Mouse (Mus musculus) adrenal gland (tissue): ENCODE results near the gene Mrps18a.

Source experiments
- intact Hi-C: fragments of 180-260 bp; cut with DNase I; formaldehyde crosslinking; loops from one replicate; pipeline ENCODE4 v1.15.1; 2025

Mrps18a gene

DNA sequence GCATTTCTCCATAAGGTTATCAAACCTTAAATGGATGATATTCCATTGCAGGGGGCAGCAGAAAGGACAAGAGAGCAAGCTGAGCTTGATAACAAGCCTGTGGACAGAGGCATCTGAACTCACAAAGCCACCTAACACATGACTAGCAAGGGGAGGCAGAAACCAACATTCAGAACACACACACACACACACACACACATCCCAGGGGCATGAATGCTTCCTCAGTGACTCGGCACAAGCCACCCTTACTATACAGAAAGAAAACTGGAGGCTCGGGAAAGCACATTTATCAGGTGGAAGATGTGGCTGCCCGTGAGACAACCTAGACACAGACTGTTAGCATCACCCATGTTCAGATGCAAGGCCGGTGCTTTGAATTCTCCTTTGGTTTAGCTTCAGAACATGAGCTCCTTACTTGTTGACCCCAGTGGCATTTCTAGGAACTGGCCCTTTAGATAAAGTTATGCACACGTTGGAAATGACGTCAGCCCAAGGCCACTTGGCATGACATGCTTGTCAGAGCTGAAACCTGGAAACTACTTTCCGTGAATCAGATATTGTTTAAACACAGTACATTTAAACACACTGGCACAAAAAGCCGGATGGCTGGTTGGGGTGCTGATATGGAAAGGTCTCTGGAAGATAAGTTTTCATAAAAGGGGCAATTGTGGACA is 27.9 kb downstream of the Mrps18a start:
- intact Hi-C loops: no loop called here

- intact Hi-C loops: no loop called here
Observed at GRCm38 (mm10) chr17:46139872-46140271, 29.1 kb downstream of the Mrps18a start.

DNA sequence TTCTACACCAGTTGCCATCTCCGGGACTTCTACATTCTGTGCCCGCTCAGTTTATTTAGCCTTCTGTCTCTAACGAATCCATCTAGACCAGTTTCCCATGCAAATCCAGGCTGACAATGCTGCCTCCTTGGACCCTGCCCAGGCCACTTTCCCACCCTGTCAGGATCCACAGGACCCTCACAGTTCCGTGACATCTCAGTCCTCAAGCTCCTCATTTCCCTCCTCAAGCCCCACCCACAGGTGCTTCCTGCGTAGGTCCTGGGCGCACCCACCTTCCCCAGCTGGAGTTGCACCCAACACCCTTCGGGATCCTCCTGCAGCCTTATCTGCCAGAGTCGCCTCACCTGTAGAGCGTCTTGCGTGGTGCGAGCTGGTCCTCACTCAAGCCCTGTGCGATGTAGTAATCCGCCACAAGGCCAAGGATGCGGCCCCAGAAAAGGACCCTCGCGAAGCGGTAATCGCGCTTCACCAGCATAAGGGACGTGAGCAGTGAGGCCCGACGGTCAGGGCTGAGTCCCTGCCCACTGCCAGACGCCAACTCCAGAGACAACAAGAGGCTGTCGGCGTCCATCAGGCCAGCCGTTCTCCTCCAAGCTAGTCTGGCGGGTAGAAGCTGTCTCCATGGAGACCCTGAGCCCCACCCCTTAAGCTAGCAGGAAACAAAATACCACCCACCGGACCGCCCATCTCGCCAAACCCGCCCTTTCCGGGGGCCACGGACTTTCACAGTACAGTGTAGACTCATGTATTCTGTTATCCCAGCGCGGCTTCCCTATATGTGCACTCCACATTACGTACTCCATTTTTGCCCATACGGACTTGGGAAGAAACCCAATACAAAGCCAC is 33.0 kb downstream of the Mrps18a start, which contains the start of gene Rsph9:
Rsph9 (minus strand) TSS at position 639 of the 846 bp plus-strand sequence.
- intact Hi-C loops: no loop called here

DNA sequence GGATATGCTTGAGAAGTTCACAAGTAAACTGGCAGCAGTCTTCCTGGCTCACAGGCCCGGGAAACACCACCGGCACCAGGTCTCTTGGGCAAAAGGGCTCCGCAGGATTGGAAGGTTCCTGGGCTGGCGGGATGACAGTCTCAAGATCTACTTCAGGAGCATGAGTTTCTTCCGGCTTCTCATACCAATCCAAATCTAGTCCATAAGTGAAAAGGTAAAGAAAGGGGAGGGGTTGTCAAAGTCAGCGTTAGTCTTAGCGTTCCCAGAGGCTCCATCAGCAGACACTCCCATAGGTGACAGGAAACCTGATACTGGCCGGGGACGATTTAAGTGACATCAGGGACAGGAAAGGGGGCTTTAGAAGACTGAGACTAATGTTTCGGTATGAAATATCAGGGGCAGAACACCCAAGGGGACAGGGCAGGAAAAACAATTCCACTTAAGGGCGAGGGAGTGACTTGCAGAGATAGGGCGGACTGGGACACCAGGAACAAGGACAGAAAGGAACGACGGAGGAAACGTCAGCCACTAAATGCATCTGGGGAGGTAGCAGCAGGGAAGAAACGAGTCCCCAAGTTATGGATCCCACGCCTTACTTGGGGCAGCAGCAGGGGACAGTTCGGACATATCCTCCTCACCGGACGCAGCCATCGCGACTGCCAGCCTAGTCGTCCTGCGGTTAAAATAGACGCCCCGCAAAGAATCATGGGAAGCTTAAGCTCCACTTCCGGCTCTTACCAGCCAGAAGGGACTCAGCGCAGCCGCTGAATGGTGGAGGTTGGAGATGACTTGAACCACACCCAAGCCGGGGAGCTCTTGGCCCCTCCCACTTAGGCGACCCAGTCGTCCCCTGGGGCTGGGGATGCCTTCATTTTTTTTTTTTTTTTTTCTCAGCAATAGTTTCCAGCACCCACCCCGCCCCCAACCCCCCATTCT is 42.3 kb downstream of the Mrps18a start, which contains the start of gene Mad2l1bp:
Mad2l1bp (minus strand) TSS at position 707 of the 936 bp plus-strand sequence.
- intact Hi-C loops: no loop called here

- intact Hi-C loops: no loop called here
Observed at GRCm38 (mm10) chr17:46154336-46154735, 43.5 kb downstream of the Mrps18a start.

- intact Hi-C loops: no loop called here
Observed at GRCm38 (mm10) chr17:46156680-46157079, 45.9 kb downstream of the Mrps18a start.

GRCm38 (mm10) chr17:46157131-46157530 is 46.3 kb downstream of the Mrps18a start:
- intact Hi-C loops: no loop called here

- intact Hi-C loops: no loop called here
Observed at GRCm38 (mm10) chr17:46159236-46159635, 48.5 kb downstream of the Mrps18a start.

GRCm38 (mm10) chr17:46160090-46160662 is 49.4 kb downstream of the Mrps18a start:
- intact Hi-C loops: no loop called here

GRCm38 (mm10) chr17:46160686-46161085 is 49.9 kb downstream of the Mrps18a start, which contains the start of gene Gtpbp2:
TSS of gene Gtpbp2 (plus strand) at chr17:46161032.
- intact Hi-C loops: no loop called here

- intact Hi-C loops: no loop called here
Observed at GRCm38 (mm10) chr17:46161179-46161578, 50.4 kb downstream of the Mrps18a start.

DNA sequence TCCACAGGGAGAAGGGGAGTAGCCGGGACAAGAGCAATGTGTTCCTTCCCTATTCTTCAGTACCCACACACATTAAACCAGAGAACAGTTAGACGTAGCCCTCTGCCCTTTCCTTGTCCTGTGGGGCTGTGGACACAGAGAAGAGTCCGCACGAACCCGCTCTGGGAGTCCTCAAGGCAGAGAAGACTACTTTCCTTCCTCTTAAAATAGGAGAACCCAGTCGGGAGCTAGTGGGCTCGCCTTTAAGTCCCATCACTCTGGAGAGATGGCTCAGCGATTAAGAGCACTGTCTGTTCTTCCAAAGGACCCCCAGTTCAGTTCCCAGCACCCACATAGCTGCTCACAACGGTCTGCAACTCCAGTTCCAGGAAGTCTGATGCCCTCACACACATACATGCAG is 50.9 kb downstream of the Mrps18a start:
- intact Hi-C loops: no loop called here

GRCm38 (mm10) chr17:46162551-46162950 is 51.8 kb downstream of the Mrps18a start:
- intact Hi-C loops: no loop called here

- intact Hi-C loops: no loop called here
Observed at GRCm38 (mm10) chr17:46162951-46163421, 52.2 kb downstream of the Mrps18a start.

DNA sequence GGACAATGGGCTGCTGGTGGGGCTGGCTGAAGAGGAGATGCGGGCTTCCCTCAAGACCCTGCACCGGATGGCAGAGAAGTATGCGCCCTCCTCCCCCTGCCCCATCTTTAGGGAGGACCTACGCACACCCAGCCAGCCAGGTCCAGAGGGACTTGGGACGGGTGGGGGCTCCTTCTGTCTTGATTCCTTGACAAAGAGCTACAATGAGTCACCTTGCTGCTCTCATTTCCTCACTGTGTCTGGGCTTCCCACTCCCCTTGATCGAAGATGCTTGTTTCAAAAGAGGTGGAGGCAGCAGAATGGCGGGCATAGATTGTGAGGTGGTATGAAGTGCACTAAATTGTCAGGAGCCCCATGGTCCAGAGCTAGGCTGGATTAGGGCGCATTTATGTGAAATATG is 53.5 kb downstream of the Mrps18a start:
- intact Hi-C loops: no loop called here

DNA sequence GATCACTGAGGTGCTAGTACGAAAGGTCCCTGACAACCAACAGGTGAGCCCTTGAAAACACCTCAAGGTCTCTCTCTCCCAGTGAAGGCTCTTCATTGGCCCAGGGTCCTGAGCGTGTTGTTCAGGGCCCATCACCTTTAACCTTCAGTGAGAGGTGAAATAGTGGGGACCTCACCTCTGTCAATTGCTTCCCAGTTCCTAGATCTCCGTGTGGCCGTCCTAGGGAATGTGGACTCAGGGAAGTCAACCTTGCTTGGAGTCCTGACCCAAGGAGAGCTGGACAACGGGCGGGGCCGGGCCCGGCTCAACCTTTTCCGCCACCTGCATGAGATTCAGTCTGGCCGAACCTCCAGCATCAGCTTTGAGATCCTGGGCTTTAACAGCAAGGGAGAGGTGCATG is 54.0 kb downstream of the Mrps18a start:
- intact Hi-C loops: loop anchor here (5.0 kb wide), 1 partner anchor 432 kb away; the partner anchor contains the start of gene 1600014C23Rik

DNA sequence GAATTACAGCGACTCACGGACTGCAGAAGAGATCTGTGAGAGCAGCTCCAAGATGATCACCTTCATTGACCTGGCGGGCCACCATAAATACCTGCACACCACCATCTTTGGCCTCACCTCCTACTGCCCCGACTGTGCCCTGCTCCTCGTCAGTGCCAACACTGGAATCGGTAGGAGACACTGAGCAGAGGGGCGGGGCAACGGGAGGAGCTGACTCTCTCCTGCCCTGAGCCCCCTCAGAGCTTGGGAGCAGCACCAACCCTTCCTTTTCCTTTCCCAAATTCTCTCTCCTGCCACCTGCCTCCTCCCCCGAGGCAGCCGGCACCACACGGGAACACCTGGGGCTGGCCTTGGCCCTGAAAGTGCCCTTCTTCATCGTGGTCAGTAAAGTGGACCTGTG is 54.7 kb downstream of the Mrps18a start:
- intact Hi-C loops: loop anchor here (5.0 kb wide), 1 partner anchor 433 kb away; the partner anchor contains the start of gene 1600014C23Rik

DNA sequence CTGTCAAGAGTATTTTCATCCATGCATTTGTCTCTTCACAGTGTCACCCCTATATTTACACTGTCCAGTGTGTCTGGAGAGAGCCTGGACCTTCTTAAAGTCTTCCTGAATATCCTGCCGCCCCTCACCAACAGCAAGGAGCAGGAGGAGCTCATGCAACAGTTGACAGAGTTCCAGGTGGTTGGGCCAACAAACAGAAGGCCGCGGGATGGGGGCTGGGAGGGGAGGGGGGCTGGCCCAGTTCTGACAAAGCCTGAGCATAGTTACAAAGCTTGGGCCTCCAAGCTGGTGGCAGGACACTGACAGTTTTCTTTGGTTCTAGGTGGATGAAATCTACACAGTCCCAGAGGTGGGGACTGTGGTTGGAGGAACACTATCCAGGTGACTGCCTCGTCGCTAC is 55.5 kb downstream of the Mrps18a start:
- intact Hi-C loops: loop anchor here (5.0 kb wide), 1 partner anchor 434 kb away; the partner anchor contains the start of gene 1600014C23Rik

GRCm38 (mm10) chr17:46167014-46167413 is 56.2 kb downstream of the Mrps18a start:
- intact Hi-C loops: loop anchor here (5.0 kb wide), 1 partner anchor 435 kb away; the partner anchor contains the start of gene 1600014C23Rik

DNA sequence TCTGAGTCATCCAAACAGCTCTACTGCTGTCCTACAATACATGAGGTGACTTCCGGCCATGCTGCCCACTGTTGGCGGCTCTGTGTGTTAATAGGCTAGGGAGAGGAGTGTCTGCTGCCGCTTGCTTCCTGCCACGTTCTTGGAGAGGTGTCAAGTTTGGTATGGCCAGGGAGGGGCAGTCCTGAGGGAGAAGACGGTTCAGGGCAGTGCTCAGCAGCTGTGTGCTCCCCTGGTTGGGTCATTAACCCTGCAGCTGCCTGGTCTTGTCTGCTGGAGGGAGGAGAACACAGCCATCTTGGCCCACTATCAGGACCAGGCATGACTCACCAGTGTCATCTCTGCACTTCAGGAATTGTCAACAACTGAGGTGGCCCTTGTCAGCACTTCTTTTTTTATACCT is 57.5 kb downstream of the Mrps18a start:
- intact Hi-C loops: loop anchor here (5.0 kb wide), 1 partner anchor 436 kb away; the partner anchor contains the start of gene 1600014C23Rik
